Mouse (Mus musculus) lung, adult 18-20 months (tissue): ENCODE data around the gene Gstt4.

ENCODE experiments used
- DNase-seq, 2 experiments: peaks; one replicate each; pipeline ENCODE4 v3.0.0; 2022; ENCODE audit warnings: mixed read lengths in 2 of 2

Gstt4 gene

GRCm38 (mm10) chr10:75835307-75835706 lies 13.0 kb upstream of the Gstt4 start:
- DNase-seq: peak; percentile 74 to 78

GRCm38 (mm10) chr10:75834721-75835120 lies 12.4 kb upstream of the Gstt4 start:
- DNase-seq: no peak

GRCm38 (mm10) chr10:75834250-75834649 lies 11.9 kb upstream of the Gstt4 start:
- peak; percentile 78 to 85 for DNase-seq

GRCm38 (mm10) chr10:75833456-75834080 lies 11.2 kb upstream of the Gstt4 start:
- DNase-seq: peak; percentile 48 to 56

GRCm38 (mm10) chr10:75832272-75832895 lies 10.0 kb upstream of the Gstt4 start:
- DNase-seq: peak; percentile 85 to 87

GRCm38 (mm10) chr10:75830275-75830670 lies 7.9 kb upstream of the Gstt4 start:
- DNase-seq: no peak

GRCm38 (mm10) chr10:75829529-75830274 lies 7.4 kb upstream of the Gstt4 start:
- no peak for DNase-seq

GRCm38 (mm10) chr10:75828500-75828931 lies 6.2 kb upstream of the Gstt4 start:
- peak; percentile 50 to 51 for DNase-seq

GRCm38 (mm10) chr10:75827668-75828360 lies 5.5 kb upstream of the Gstt4 start:
- DNase-seq: peak; percentile 60 to 65

- no peak for DNase-seq
Measured at GRCm38 (mm10) chr10:75824530-75824929, 2.2 kb upstream of the Gstt4 start.

- DNase-seq: no peak
Measured at GRCm38 (mm10) chr10:75823782-75824181, 1.4 kb upstream of the Gstt4 start.

- no peak for DNase-seq
Measured at GRCm38 (mm10) chr10:75819882-75820281, 2.5 kb downstream of the Gstt4 start.

- peak in 1 of 2 experiments; percentile 11 for DNase-seq
Measured at GRCm38 (mm10) chr10:75818641-75819040, 3.7 kb downstream of the Gstt4 start.

- DNase-seq: no peak
Measured at GRCm38 (mm10) chr10:75804217-75804616, 18.1 kb downstream of the Gstt4 start.

GRCm38 (mm10) chr10:75798176-75798696 lies 24.1 kb downstream of the Gstt4 start, which contains the start of gene Gstt1:
Gstt1 (minus strand) TSS chr10:75798584.
- peak; percentile 77 to 85 for DNase-seq

- peak; percentile 66 to 71 for DNase-seq
Measured at GRCm38 (mm10) chr10:75797619-75798175, 24.6 kb downstream of the Gstt4 start.

- peak; percentile 57 to 66 for DNase-seq
Measured at GRCm38 (mm10) chr10:75796731-75797516, 25.4 kb downstream of the Gstt4 start.

- DNase-seq: peak; percentile 28 to 59
Measured at GRCm38 (mm10) chr10:75794880-75795279, 27.5 kb downstream of the Gstt4 start.

- DNase-seq: peak in 1 of 2 experiments; percentile 14
Measured at GRCm38 (mm10) chr10:75790773-75791172, 31.6 kb downstream of the Gstt4 start.

- peak; percentile 44 to 61 for DNase-seq
Measured at GRCm38 (mm10) chr10:75789841-75790240, 32.5 kb downstream of the Gstt4 start.

GRCm38 (mm10) chr10:75789081-75789735 lies 33.1 kb downstream of the Gstt4 start:
- no peak for DNase-seq
